Mouse (Mus musculus) MEL (cell line): ENCODE measurements around the gene Tmem50b.

Source experiments
- GABPA ChIP-seq: IDR thresholded peaks from 2 replicates; pipeline ENCODE4 v1.6.1; 2012; ENCODE audit warnings: low read depth, mild to moderate bottlenecking, inconsistent platforms, low read length, improper control_type of control experiment, moderate library complexity
- MXI1 ChIP-seq: IDR thresholded peaks from 2 replicates; pipeline ENCODE4 v1.6.1; 2011; ENCODE audit warnings: mild to moderate bottlenecking, low read depth, low read length, improper control_type of control experiment
- MYC ChIP-seq: IDR thresholded peaks from 2 replicates; pipeline ENCODE4 v1.6.1; 2011; ENCODE audit warnings: low read depth, mild to moderate bottlenecking, low read length, improper control_type of control experiment, moderate library complexity
- POLR2A ChIP-seq, 2 experiments: IDR thresholded peaks; 2 replicates each; pipeline ENCODE4 v1.6.1; 2011 to 2012; ENCODE audit warnings: low read length in 2 of 2, mild to moderate bottlenecking in 2 of 2, control low read depth in 1 of 2, improper control_type of control experiment in 1 of 2, low read depth in 1 of 2, moderate library complexity in 1 of 2; ENCODE audit not compliant: control insufficient read depth in 1 of 2, insufficient read depth in 1 of 2, poor library complexity in 1 of 2
- POLR2AphosphoS2 ChIP-seq: IDR thresholded peaks from 2 replicates; pipeline ENCODE4 v1.6.1; 2011; ENCODE audit warnings: low read length, improper control_type of control experiment

GRCm38 (mm10) chr16:91611248-91611647 lies 13.6 kb upstream of the Tmem50b start:
- no peak for TF ChIP-seq POLR2A (IDR thresholded peaks at IDR 0.05; ENCODE audit: control insufficient read depth in 1 of 2, insufficient read depth in 1 of 2, low read depth in 1 of 2, low read length in 2 of 2, poor library complexity in 1 of 2)
- TF ChIP-seq GABPA: no peak
- no peak for TF ChIP-seq POLR2AphosphoS2
- TF ChIP-seq MYC: no peak
- TF ChIP-seq MXI1: no peak
